Mouse (Mus musculus) liver (tissue): ENCODE results near the gene Pmf1.

Experiments
- DNase-seq: peaks from one replicate; pipeline ENCODE4 v3.0.0-alpha.2; 2020; ENCODE audit warnings: mixed read lengths

Pmf1 gene

DNA sequence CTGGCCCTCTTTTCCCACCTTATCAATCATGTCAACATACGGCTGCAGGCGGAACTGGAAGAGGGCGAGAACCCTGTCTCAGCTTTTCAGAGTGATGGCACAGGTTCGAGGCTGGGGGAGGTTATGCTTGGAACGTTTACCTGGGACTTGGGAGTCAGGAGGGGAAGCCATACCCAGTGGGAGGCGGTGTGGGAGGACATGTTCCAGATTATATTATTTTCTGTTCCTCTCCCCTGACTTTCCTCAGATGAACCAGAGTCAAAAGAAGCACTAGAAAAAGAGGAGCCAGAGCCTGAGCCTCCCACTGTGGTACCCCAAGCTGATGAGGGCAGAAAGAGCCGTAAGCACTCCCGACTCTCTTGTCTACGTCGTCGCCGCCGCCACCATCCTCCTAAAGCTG lies 59.4 kb downstream of the Pmf1 start:
- DNase-seq = no peak
